Mouse (Mus musculus): ENCODE results near the gene Zbtb4. TPM values are rescaled to one million over a fixed set of nuclear protein-coding genes. Genes with fewer than 3 reads are reported as not detected.
A peak's percentile ranks its signal among the peaks of the same experiment; 100 is the strongest.

Zbtb4 gene
- polyA plus RNA-seq, 1 experiment from 2014 or later = 5.3 TPM

DNA sequence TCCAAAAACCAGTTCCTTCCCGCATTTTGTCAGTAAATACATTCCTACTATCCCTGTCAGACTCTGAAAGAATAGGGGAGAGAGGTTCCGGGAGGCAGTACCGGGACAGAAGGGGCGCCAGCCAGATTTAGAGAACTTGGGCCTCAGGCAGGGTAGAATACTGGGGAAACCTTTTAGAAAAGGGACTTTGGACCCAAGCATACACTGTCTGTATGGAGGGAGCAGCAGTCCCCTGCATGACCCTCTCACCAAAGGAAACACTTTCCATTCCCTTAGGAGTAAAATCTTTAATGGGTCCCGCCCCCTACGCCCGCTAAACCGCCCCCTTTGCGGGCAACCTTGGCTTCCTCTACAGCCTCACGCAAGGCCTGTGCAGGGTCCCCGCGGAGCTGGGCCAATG is 37.6 kb downstream of the Zbtb4 start:
- WGBS = 2% methylated on average over 12 of the region's 12 CpGs
- peak overlapping the region; percentile 63 for H3K4me3 ChIP-seq (replicated peaks)
- H3K36me3 ChIP-seq = no peaks in the 10 kb centered on the region
- no peaks in the 10 kb centered on the region for H3K9me3 ChIP-seq (replicated peaks)
- peak overlapping the region; percentile 94 for H3K27ac ChIP-seq (replicated peaks)
- peaks cover 21% of the 10 kb centered on the region for H3K27me3 ChIP-seq (replicated peaks)
- peaks cover 67% of the 10 kb centered on the region for H3K4me1 ChIP-seq
- H3K9ac ChIP-seq (replicated peaks) = peak overlapping the region; percentile 57
- H3K4me2 ChIP-seq = peak overlapping the region; percentile 87
- no peak for ATAC-seq (ENCODE audit: low FRiP score)

DNA sequence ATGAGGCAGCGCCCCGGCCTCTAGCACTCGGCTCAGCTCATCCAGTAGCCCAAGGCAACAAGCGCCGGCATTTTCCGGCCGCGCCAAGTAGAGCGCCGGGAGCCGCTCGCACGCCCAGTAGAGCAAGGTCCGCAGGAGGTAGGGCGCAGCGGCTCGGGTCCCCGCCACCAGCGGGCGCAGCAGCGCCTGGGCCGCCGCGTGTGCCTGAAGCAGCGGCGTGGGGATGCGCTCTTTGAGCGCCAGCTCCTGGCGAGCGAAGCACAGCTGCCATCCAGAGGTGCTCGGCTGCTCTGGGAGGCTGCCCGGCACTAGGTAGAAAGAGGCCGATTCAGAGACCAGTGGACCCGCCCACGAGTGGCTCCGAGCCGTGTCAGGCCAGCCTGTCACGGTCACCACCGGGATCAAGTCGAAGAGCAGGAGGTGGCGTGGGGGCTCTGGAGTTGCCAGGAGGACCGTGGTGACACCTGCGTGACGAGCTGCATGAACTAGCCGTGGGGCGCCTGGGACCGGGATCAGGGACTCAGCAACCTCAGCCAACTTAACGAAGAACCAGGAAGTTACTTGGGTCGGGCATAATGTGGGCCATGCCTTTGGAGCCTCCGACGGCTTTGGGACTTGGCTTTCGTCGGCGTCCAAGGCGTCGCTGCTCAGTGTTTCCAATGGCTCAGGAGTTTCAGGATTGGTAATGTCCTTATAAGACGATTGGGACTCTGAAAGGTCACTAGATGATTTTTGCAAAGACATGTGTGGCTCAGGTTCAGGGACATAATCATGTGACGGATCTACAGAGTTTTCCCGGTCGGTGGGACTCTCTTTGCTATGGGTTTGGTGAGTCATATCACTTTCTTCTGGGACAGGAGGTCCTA is 38.3 kb downstream of the Zbtb4 start:
- H3K4me3 ChIP-seq (replicated peaks) = peak overlapping the region; percentile 63
- peak overlapping the region; percentile 87 for H3K4me2 ChIP-seq
- H3K4me1 ChIP-seq = peaks cover 64% of the 10 kb centered on the region
- peaks cover 21% of the 10 kb centered on the region for H3K27me3 ChIP-seq (replicated peaks)
- H3K27ac ChIP-seq (replicated peaks) = peak overlapping the region; percentile 94
- H3K9ac ChIP-seq (replicated peaks) = peak overlapping the region; percentile 57
- no peaks in the 10 kb centered on the region for H3K36me3 ChIP-seq
- whole genome bisulfite sequencing = 1% methylated on average over 60 of the region's 60 CpGs
- no peaks in the 10 kb centered on the region for H3K9me3 ChIP-seq (replicated peaks)
- peak; percentile 14; the same call in 1 of the 2 replicates for ATAC-seq (ENCODE audit: low FRiP score)

DNA sequence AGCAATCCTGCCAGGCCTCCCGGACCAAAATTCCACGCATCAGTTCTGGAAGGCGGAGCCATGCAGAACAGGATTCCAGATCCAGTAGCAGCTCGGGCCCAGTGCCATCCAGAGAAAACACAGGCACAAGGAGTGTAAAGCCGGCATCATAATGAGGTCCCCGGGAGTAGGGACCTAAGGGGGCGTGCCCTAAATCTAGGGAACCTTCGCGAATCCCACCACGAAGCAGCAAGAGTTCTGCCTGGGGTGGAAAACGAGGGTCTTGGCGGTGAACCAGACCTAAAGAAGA is 38.9 kb downstream of the Zbtb4 start:
- H3K4me3 ChIP-seq (replicated peaks) = peak overlapping the region; percentile 11; the same call in 1 of the 2 replicates
- H3K4me1 ChIP-seq = peaks cover 59% of the 10 kb centered on the region
- no peak for ATAC-seq (ENCODE audit: low FRiP score)
- WGBS = 6% methylated on average over 12 of the region's 12 CpGs
- H3K9ac ChIP-seq (replicated peaks) = no peak overlapping the region
- peak overlapping the region; percentile 87 for H3K4me2 ChIP-seq
- peaks cover 21% of the 10 kb centered on the region for H3K27me3 ChIP-seq (replicated peaks)
- no peaks in the 10 kb centered on the region for H3K9me3 ChIP-seq (replicated peaks)
- no peak overlapping the region for H3K27ac ChIP-seq (replicated peaks)
- H3K36me3 ChIP-seq = no peaks in the 10 kb centered on the region

DNA sequence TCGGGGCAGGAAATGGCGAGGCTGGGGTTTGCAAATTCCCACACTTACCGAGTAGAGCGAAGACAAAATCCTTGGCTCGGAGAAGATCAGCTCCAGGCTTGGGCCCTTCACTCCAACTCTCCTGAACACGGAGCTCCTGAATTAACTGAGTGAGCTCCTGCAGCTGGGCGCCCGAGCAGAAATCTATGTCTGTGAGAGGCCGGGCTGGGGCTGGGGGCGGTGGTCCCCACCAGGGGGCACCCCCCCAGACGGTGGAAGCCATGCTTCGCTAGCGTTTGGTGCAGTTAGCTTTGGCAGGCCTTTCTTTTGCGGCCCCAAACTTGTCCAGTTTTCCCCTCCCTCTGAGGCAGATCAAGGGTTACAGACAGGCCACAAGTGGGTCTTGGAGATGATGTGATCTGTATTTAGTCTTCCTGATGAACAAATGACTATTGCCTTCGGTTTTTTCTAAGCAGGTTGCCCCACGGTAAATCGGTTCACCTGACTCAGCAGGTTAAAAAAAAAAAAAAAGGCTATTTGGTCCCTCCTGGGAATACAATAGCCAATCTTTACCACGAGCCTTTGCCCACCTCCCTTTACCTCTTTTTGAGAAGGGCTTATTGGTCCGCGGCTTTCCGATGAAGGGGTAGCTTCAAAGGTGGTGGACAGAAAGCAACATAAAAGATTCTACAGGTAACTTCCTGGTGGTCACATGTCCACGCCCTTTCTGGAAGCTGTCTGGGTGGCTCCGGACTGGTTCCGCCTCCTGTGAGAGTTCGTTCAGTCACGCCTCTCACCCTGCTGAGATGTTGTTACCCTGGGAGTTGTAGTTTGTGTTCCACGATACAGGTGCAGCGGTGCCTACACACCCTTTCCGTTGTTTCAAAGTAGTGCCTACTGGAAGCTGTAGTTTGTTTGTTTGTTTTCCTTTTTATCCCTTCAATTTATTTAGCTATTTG is 39.5 kb downstream of the Zbtb4 start, which contains the start of gene Tmem102:
Tmem102 (minus strand) TSS at position 653 of the 938 bp plus-strand sequence.
- Histone ChIP-seq H3K9ac (replicated peaks) (no peak within 1 kb of the TSS), H3K36me3 (no peaks in the 10 kb centered on the region), H3K4me1 (peaks cover 52% of the 10 kb centered on the region), H3K27me3 (replicated peaks) (peaks cover 21% of the 10 kb centered on the region), H3K4me3 (replicated peaks) (peak within 1 kb of the TSS; percentile 11; the same call in 1 of the 2 replicates), H3K9me3 (replicated peaks) (no peaks in the 10 kb centered on the region), H3K4me2 (peak within 1 kb of the TSS; percentile 87), H3K27ac (replicated peaks) (no peak within 1 kb of the TSS)
- ATAC-seq (ENCODE audit: low FRiP score) = no peak
- 5% methylated on average over 29 of the region's 29 CpGs for WGBS

DNA sequence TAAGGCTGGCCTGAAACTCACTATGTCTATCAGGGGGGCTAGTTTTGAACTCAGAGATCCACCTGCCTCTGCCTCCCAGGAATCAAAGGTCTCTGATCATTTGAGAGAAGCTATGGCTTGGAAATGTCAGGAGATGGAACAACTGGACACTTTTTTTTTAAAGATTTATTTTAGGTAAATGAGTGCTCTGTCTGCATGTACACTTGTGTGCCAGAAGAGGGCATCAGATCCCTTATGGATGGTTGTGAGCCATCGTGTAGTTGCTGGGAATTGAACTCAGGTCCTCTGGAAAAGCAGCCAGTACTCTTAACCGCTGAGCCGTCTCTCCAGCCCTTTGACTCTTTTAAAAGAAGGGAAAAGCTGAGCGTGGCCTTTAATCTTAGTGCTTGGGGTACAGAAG is 40.7 kb downstream of the Zbtb4 start:
- Histone ChIP-seq H3K9ac (replicated peaks) (no peak overlapping the region), H3K4me3 (replicated peaks) (no peak overlapping the region), H3K27ac (replicated peaks) (no peak overlapping the region), H3K27me3 (replicated peaks) (peaks cover 21% of the 10 kb centered on the region), H3K4me2 (no peak overlapping the region), H3K9me3 (replicated peaks) (no peaks in the 10 kb centered on the region), H3K4me1 (peaks cover 43% of the 10 kb centered on the region), H3K36me3 (no peaks in the 10 kb centered on the region)
- no peak for ATAC-seq (ENCODE audit: low FRiP score)
- WGBS = 78% methylated on average over 4 of the region's 4 CpGs

- no peak for ATAC-seq (ENCODE audit: low FRiP score)
- Histone ChIP-seq H3K4me1 (peaks cover 30% of the 10 kb centered on the region), H3K27ac (replicated peaks) (no peak overlapping the region), H3K9me3 (replicated peaks) (no peaks in the 10 kb centered on the region), H3K36me3 (no peaks in the 10 kb centered on the region), H3K9ac (replicated peaks) (no peak overlapping the region), H3K4me3 (replicated peaks) (no peak overlapping the region), H3K27me3 (replicated peaks) (peaks cover 21% of the 10 kb centered on the region), H3K4me2 (no peak overlapping the region)
- WGBS = 87% methylated on average over 2 of the region's 2 CpGs
Observed at GRCm38 (mm10) chr11:69807641-69808040, 41.9 kb downstream of the Zbtb4 start.

- H3K4me3 ChIP-seq (replicated peaks) = no peak overlapping the region
- H3K27me3 ChIP-seq (replicated peaks) = peaks cover 16% of the 10 kb centered on the region
- H3K9ac ChIP-seq (replicated peaks) = no peak overlapping the region
- no peak overlapping the region for H3K4me2 ChIP-seq
- ATAC-seq (ENCODE audit: low FRiP score) = no peak
- H3K27ac ChIP-seq (replicated peaks) = no peak overlapping the region
- peaks cover 4% of the 10 kb centered on the region; the same call in 1 of the 2 replicates for H3K4me1 ChIP-seq
- no peaks in the 10 kb centered on the region for H3K36me3 ChIP-seq
- H3K9me3 ChIP-seq (replicated peaks) = no peaks in the 10 kb centered on the region
Observed at GRCm38 (mm10) chr11:69810280-69810679, 44.6 kb downstream of the Zbtb4 start.

GRCm38 (mm10) chr11:69815155-69815554 is 49.4 kb downstream of the Zbtb4 start, which contains the start of gene Gm39566:
Gene Gm39566, minus strand, starts transcription at chr11:69815298.
- H3K9ac ChIP-seq (replicated peaks) = no peak within 1 kb of the TSS
- 69% methylated on average over 10 of the region's 10 CpGs for WGBS
- H3K9me3 ChIP-seq (replicated peaks) = 0 out of 2 replicates have a peak, but pooled peaks cover 3% of the 10 kb centered on the region
- no peak within 1 kb of the TSS for H3K27ac ChIP-seq (replicated peaks)
- H3K4me2 ChIP-seq = no peak within 1 kb of the TSS
- no peak for ATAC-seq (ENCODE audit: low FRiP score)
- H3K27me3 ChIP-seq (replicated peaks) = no peaks in the 10 kb centered on the region
- no peaks in the 10 kb centered on the region for H3K36me3 ChIP-seq
- no peaks in the 10 kb centered on the region for H3K4me1 ChIP-seq
- no peak within 1 kb of the TSS for H3K4me3 ChIP-seq (replicated peaks)

DNA sequence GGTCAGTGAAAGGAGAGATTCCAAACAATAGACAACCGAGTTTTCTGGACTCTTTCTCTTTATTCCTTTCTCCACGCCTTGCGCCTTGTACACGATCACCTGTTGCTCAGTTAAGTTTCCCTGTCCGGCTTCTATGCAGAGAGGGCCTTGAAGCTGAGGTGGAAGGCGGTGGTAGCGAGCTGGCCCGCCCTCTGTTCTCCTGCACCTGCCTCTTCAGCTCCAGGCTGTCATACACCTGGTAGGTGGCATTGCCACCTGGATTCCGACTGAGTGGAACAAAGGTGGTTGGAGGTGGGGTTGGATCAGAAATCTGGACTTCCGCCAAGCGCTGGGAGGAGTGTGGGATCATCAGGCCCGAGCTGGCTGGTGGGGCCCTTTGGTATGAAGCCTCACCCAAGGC is 50.8 kb downstream of the Zbtb4 start:
- Histone ChIP-seq H3K4me2 (no peak overlapping the region), H3K27me3 (replicated peaks) (no peaks in the 10 kb centered on the region), H3K4me1 (no peaks in the 10 kb centered on the region), H3K9me3 (replicated peaks) (0 out of 2 replicates have a peak, but pooled peaks cover 3% of the 10 kb centered on the region), H3K4me3 (replicated peaks) (no peak overlapping the region), H3K9ac (replicated peaks) (no peak overlapping the region), H3K27ac (replicated peaks) (no peak overlapping the region), H3K36me3 (no peaks in the 10 kb centered on the region)
- no peak for ATAC-seq (ENCODE audit: low FRiP score)
- 89% methylated on average over 12 of the region's 12 CpGs for WGBS

- H3K9ac ChIP-seq (replicated peaks) = no peak within 1 kb of the TSS
- H3K4me3 ChIP-seq (replicated peaks) = no peak within 1 kb of the TSS
- H3K4me1 ChIP-seq = no peaks in the 10 kb centered on the region
- no peaks in the 10 kb centered on the region for H3K27me3 ChIP-seq (replicated peaks)
- no peak for ATAC-seq (ENCODE audit: low FRiP score)
- H3K36me3 ChIP-seq = no peaks in the 10 kb centered on the region
- 0 out of 2 replicates have a peak, but pooled peaks cover 3% of the 10 kb centered on the region for H3K9me3 ChIP-seq (replicated peaks)
- no peak within 1 kb of the TSS for H3K27ac ChIP-seq (replicated peaks)
- no peak within 1 kb of the TSS for H3K4me2 ChIP-seq
- 80% methylated on average over 2 of the region's 2 CpGs for WGBS
Observed at GRCm38 (mm10) chr11:69818365-69818764, 52.7 kb downstream of the Zbtb4 start, which contains the start of gene Spem2. Gene Spem2, minus strand, starts transcription at chr11:69818465.

- 93% methylated on average over 8 of the region's 8 CpGs for WGBS
Observed at GRCm38 (mm10) chr11:69818871-69819270, 53.2 kb downstream of the Zbtb4 start.

More at GRCm38 (mm10) chr11:69818871-69819270, 53.2 kb downstream of the Zbtb4 start:
- H3K4me2 ChIP-seq = no peak overlapping the region
- H3K9ac ChIP-seq (replicated peaks) = no peak overlapping the region
- no peaks in the 10 kb centered on the region for H3K27me3 ChIP-seq (replicated peaks)
- H3K4me1 ChIP-seq = no peaks in the 10 kb centered on the region
- no peak for ATAC-seq (ENCODE audit: low FRiP score)
- H3K27ac ChIP-seq (replicated peaks) = no peak overlapping the region
- no peak overlapping the region for H3K4me3 ChIP-seq (replicated peaks)
- 0 out of 2 replicates have a peak, but pooled peaks cover 3% of the 10 kb centered on the region for H3K9me3 ChIP-seq (replicated peaks)
- 0 out of 2 replicates have a peak, but pooled peaks cover 1% of the 10 kb centered on the region for H3K36me3 ChIP-seq

Data from neural tube, embryonic 15.5 days (tissue).